Mouse (Mus musculus): ENCODE results near the gene Eif4g3.

- no peak for TF ChIP-seq GATA1 (IDR thresholded peaks at IDR 0.05; ENCODE audit: borderline replicate concordance, low read length)
- no peak for TF ChIP-seq FLI1 (IDR thresholded peaks at IDR 0.05; ENCODE audit: low read length)
These were observed 30.7 kb downstream of the Eif4g3 start for GRCm38 (mm10) chr4:138023403-138024100.
